Mouse (Mus musculus): ENCODE measurements at regions not wholly inside any gene's neighbourhood (a gene's known extent, or its start where the extent isn't known, plus 50 kb on each side); places are given as distances from the start of the nearest gene placed in this dataset.

DNA sequence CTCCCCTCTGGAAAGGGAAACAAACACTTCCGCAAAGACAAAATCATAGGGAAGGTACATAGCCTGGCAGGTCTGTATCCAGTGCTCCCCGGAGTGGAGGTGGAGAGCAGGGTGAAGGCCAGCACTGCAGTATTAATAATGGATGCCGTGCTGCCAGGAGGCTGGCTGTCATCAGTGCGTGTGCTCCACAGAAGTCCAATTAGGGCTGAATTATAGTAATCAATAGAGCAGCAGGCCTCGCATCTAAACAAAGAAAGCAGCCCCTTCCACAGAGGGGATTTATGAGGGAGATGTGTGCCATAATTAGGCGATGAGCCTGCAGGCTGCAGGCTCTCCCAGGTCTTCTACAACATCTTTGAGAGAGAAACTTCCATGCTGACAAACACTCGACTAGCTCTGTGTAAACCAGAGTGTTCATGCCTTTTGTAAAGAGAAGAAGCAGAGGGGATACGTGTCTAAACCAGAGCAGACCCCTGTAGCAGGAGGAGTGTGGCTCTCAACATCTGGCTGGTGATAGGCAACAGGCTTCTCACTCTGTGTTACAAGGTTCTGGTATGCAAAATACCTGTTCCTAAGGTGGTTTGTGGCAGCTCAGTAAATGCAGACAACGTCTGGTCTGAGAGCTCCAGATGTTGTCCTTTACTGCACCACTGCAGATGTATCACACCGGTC lies 334.5 kb upstream of the Vstm2b start:
- TF ChIP-seq CTCF (IDR thresholded peaks at IDR 0.05; ENCODE audit: low read depth) (no peak), EP300 (IDR thresholded peaks at IDR 0.05; ENCODE audit: low read depth) (no peak)

Data from heart, postnatal 0 days (tissue).